Mouse (Mus musculus) c-Kit-positive CD71-positive TER-119-negative erythroid progenitor cells, embryonic 14.5 days (primary cell): ENCODE measurements around the gene Chn1.

Experiments used
- DNase-seq: peaks from one replicate; pipeline ENCODE4 v3.0.0-alpha.2; 2013; ENCODE audit warnings: low read depth

Chn1 gene

GRCm38 (mm10) chr2:73746375-73746770 is 28.8 kb downstream of the Chn1 start:
- no peak for DNase-seq

GRCm38 (mm10) chr2:73745647-73746374 is 29.3 kb downstream of the Chn1 start:
- DNase-seq: no peak

GRCm38 (mm10) chr2:73741286-73741685 is 33.9 kb downstream of the Chn1 start:
- no peak for DNase-seq

- no peak for DNase-seq
Observed at GRCm38 (mm10) chr2:73727868-73728267, 47.3 kb downstream of the Chn1 start.

GRCm38 (mm10) chr2:73724934-73725333 is 50.2 kb downstream of the Chn1 start:
- DNase-seq: no peak

- no peak for DNase-seq
Observed at GRCm38 (mm10) chr2:73721821-73722220, 53.3 kb downstream of the Chn1 start.

GRCm38 (mm10) chr2:73712481-73712880 is 62.7 kb downstream of the Chn1 start:
- DNase-seq: no peak

- no peak for DNase-seq
Observed at GRCm38 (mm10) chr2:73693045-73693444, 82.1 kb downstream of the Chn1 start.

GRCm38 (mm10) chr2:73690783-73691604 is 84.2 kb downstream of the Chn1 start:
- no peak for DNase-seq

GRCm38 (mm10) chr2:73682500-73682899 is 92.6 kb downstream of the Chn1 start:
- no peak for DNase-seq

- no peak for DNase-seq
Observed at GRCm38 (mm10) chr2:73680425-73681027, 94.6 kb downstream of the Chn1 start.

- DNase-seq: no peak
Observed at GRCm38 (mm10) chr2:73668608-73669007, 106.5 kb downstream of the Chn1 start.

- no peak for DNase-seq
Observed at GRCm38 (mm10) chr2:73660566-73661134, 114.5 kb downstream of the Chn1 start.

- DNase-seq: no peak
Observed at GRCm38 (mm10) chr2:73659726-73660565, 115.2 kb downstream of the Chn1 start.

- no peak for DNase-seq
Observed at GRCm38 (mm10) chr2:73659041-73659440, 116.1 kb downstream of the Chn1 start.

GRCm38 (mm10) chr2:73657961-73658360 is 117.2 kb downstream of the Chn1 start:
- DNase-seq: no peak

GRCm38 (mm10) chr2:73657151-73657550 is 118.0 kb downstream of the Chn1 start:
- DNase-seq: no peak

GRCm38 (mm10) chr2:73655663-73656062 is 119.5 kb downstream of the Chn1 start:
- DNase-seq: no peak

GRCm38 (mm10) chr2:73654892-73655243 is 120.3 kb downstream of the Chn1 start:
- no peak for DNase-seq

GRCm38 (mm10) chr2:73654059-73654891 is 120.9 kb downstream of the Chn1 start:
- DNase-seq: no peak

GRCm38 (mm10) chr2:73637688-73638087 is 137.5 kb downstream of the Chn1 start:
- no peak for DNase-seq
